Mouse (Mus musculus) ES-E14 (cell line): ENCODE results near the gene Wdr43. TPM values are rescaled to one million over a fixed set of nuclear protein-coding genes. Genes with fewer than 3 reads are reported as not detected.

Experiments used
- DNase-seq: peaks from one replicate; pipeline ENCODE4 v3.0.0-alpha.2; 2013; ENCODE audit warnings: low read depth, low spot score
- H3K27ac ChIP-seq: 2 replicates; pipeline ENCODE4 v1.5.1; 2012; ENCODE audit warnings: low read depth, mild to moderate bottlenecking, low read length, moderate library complexity, mixed read lengths; ENCODE audit not compliant: poor library complexity, insufficient read depth, severe bottlenecking
- H3K36me3 ChIP-seq: 2 replicates; pipeline ENCODE4 v1.6.1; 2012; ENCODE audit warnings: mild to moderate bottlenecking, low read length, moderate library complexity, mixed read lengths; ENCODE audit not compliant: control insufficient read depth, poor library complexity, insufficient read depth, severe bottlenecking
- H3K4me1 ChIP-seq, 2 experiments: fragments of 150-350 bp in 1 of 2; sonication (generic) in 1 of 2; 2 replicates each; pipeline ENCODE4 v1.6.1; 2012; ENCODE audit warnings: low read length in 2 of 2, mild to moderate bottlenecking in 1 of 2, mixed read lengths in 1 of 2; ENCODE audit not compliant: control insufficient read depth in 2 of 2, insufficient read depth in 2 of 2, poor library complexity in 1 of 2
- H3K4me3 ChIP-seq, 2 experiments: fragments of 150-350 bp in 1 of 2; sonication (generic) in 1 of 2; 2 replicates each; pipeline ENCODE4 v1.5.1; 2012; ENCODE audit warnings: low read length in 2 of 2, low read depth in 1 of 2, mild to moderate bottlenecking in 1 of 2, mixed read lengths in 1 of 2; ENCODE audit not compliant: insufficient read depth in 1 of 2, poor library complexity in 1 of 2, severe bottlenecking in 1 of 2
- H3K9ac ChIP-seq: 2 replicates; pipeline ENCODE4 v1.6.1; 2012; ENCODE audit warnings: low read depth, mild to moderate bottlenecking, low read length, mixed read lengths; ENCODE audit not compliant: poor library complexity, insufficient read depth, severe bottlenecking
- H3K9me3 ChIP-seq: fragments of 150-350 bp; sonication (generic); 2 replicates; pipeline ENCODE4 v1.6.1; 2012; ENCODE audit warnings: low read depth, mild to moderate bottlenecking, low read length; ENCODE audit not compliant: control insufficient read depth, insufficient read depth
- CHD2 ChIP-seq: IDR thresholded peaks from 2 replicates; pipeline ENCODE4 v1.6.1; 2014; ENCODE audit warnings: mild to moderate bottlenecking, low read depth, low read length, inconsistent platforms
- HCFC1 ChIP-seq: IDR thresholded peaks from 2 replicates; pipeline ENCODE4 v1.6.1; 2012; ENCODE audit warnings: low read length, inconsistent platforms, borderline replicate concordance; ENCODE audit not compliant: insufficient read depth
- MAFK ChIP-seq: IDR thresholded peaks from 2 replicates; pipeline ENCODE4 v1.6.1; 2014; ENCODE audit warnings: mild to moderate bottlenecking, low read depth, low read length, inconsistent platforms; ENCODE audit not compliant: insufficient read depth
- ZC3H11A ChIP-seq: IDR thresholded peaks from 2 replicates; pipeline ENCODE4 v1.6.1; 2012; ENCODE audit warnings: low read depth, mild to moderate bottlenecking, inconsistent platforms, low read length, borderline replicate concordance
- ZNF384 ChIP-seq: IDR thresholded peaks from 2 replicates; pipeline ENCODE4 v1.6.1; 2012; ENCODE audit warnings: low read depth, low read length, inconsistent platforms
- in situ Hi-C, 2 experiments: fragments of 600-800 bp; cut with MboI; formaldehyde crosslinking; loops; one replicate each; pipeline ENCODE4 v1.15.1; 2025; ENCODE audit warnings: low sequenced_read_pairs in 2 of 2, inconsistent platforms in 1 of 2; ENCODE audit not compliant: unreplicated experiment in 2 of 2
- total RNA-seq: library from RNA; depleted of rRNA; stranded (reverse); fragments of 300-350 nt; gene quantifications from 2 replicates; pipeline ENCODE4 v1.2.3, GENCODE M21; 2012

The Wdr43 gene
- total RNA-seq, 1 experiment, result 264 TPM

DNA sequence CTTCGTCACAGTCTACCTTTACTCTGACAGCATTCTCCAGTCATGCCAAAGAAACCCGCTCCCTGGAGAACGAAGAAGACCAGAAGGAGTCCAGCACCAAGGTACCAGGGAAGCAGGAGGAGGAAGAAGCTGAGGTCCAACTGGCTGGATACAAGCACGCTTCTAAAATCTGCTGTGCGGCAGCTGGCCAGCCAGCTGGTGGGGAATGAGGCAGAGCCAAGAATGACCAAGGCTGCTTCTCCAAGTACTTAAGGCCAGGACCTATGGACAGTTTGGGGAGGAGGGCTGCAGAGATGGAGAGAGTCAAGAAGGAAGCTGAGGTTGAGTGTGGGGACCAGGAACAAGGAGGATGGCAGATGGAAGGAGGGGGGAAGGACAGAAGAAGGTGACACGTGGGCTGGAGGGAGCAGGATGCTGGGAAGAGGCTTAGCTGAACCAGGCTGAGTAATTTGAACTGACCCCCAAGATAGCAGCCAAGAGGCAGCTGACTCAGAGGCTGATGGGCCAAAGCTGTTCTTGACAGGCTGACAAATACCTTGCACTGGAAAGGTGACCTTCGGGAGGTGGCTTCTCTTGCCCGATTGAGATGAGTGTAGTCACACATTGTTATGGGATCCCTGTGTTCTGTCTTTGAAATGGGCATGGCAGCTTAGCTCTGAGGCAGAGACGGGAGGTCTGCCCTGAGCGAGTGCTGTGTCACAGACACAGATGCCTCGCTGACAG, 82.4 kb downstream of the Wdr43 start:
- DNase-seq, result no peak
- Histone ChIP-seq H3K4me1 (no peaks in the 10 kb centered on the region), H3K27ac (no peak overlapping the region), H3K9ac (no peak overlapping the region), H3K4me3 (no peak overlapping the region), H3K9me3 (no peaks in the 10 kb centered on the region), H3K36me3 (no peaks in the 10 kb centered on the region)
- in situ Hi-C loops, result loop anchor here in 1 of 2 experiments (25.0 kb wide), 1 partner anchor 164 kb away; no protein-coding TSS in a partner anchor
- no peak for TF ChIP-seq MAFK
- TF ChIP-seq ZC3H11A, result no peak
- TF ChIP-seq HCFC1, result no peak
- TF ChIP-seq ZNF384, result no peak
- no peak for TF ChIP-seq CHD2

DNA sequence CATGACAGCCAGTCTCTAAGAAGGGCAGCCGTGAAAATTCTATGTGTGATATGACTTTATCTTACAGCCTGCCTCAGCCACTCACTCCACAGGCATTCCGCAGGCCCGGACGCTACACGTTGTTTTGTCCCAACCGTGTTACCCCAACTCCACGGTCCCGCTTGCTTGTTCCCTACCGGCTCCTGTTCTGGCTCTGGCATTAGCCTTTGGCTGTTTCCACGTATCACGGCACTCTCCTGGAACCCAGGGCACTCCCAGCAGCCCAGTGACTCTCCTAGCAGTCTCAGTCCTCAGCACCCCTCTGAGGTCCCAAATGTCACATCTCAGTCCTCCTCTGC, 82.9 kb downstream of the Wdr43 start:
- no peaks in the 10 kb centered on the region for H3K9me3 ChIP-seq
- TF ChIP-seq HCFC1 (no peak), ZC3H11A (no peak), CHD2 (no peak), MAFK (no peak), ZNF384 (no peak)
- DNase-seq, result no peak
- H3K9ac ChIP-seq, result no peak overlapping the region
- H3K36me3 ChIP-seq, result no peaks in the 10 kb centered on the region
- in situ Hi-C loops, result loop anchor here in 1 of 2 experiments (25.0 kb wide), 1 partner anchor 164 kb away; no protein-coding TSS in a partner anchor
- H3K27ac ChIP-seq, result no peak overlapping the region
- H3K4me3 ChIP-seq, result no peak overlapping the region
- no peaks in the 10 kb centered on the region for H3K4me1 ChIP-seq

- no peak overlapping the region for H3K4me3 ChIP-seq
- H3K9me3 ChIP-seq, result no peaks in the 10 kb centered on the region
- in situ Hi-C loops, result no loop called here
- no peak for TF ChIP-seq ZNF384
- TF ChIP-seq MAFK, result no peak
- no peak for TF ChIP-seq CHD2
- no peak for TF ChIP-seq HCFC1
- no peak for TF ChIP-seq ZC3H11A
- no peaks in the 10 kb centered on the region for H3K36me3 ChIP-seq
- no peak overlapping the region for H3K27ac ChIP-seq
- no peak overlapping the region for H3K9ac ChIP-seq
- no peak for DNase-seq
- H3K4me1 ChIP-seq, result peaks cover 0 to 2% of the 10 kb centered on the region in 2 experiments; a peak in 1 of 4 replicates
Measured at GRCm38 (mm10) chr17:71705113-71705512, 89.4 kb downstream of the Wdr43 start.

DNA sequence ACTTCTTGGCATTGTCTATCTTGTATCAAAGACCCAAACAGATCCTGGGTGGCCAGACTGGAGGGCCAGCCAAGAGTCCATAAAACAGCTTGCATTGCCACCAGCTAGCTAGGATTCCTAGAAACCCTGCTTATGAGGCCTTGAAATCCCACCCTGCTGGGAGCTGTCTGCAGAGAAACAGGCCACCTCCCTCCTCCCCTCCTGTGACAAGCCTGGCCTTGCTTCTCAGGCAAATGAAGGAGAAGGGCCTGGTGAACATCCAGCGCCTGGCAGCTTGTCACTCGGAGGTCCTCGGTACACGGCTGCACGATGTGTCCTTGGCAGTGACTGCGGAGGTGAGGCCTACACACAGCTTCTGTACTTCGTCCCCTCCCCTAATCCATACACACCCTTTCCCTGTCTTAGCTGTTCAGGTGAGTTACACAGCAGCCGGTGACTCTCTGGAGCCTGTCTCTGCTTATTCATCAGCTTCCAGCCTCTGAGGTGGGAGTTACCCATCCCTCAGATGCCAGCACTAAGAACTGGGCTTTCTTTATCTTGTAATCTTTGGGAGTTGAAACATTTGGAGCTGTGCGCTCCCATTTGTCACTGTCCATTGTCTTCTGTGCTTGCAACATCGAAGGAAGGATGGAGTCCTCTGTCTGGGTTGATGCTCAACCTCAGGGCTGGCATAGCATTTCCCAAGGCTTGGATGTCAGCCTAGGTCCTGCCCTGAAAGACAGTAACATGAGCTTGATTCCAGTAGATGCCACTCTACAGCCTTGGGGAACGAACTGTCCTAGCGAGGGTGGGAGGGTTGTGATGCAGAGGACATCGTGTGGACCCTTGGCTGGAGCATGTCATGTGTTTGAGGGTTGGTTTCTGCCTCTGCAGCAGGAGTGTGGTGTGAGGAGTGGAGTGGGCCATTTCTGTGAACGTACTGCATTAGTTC, 90.1 kb downstream of the Wdr43 start:
- Histone ChIP-seq H3K4me1 (peaks cover 0 to 2% of the 10 kb centered on the region in 2 experiments; a peak in 1 of 4 replicates), H3K9me3 (no peaks in the 10 kb centered on the region), H3K36me3 (no peaks in the 10 kb centered on the region), H3K27ac (no peak overlapping the region), H3K4me3 (no peak overlapping the region), H3K9ac (no peak overlapping the region)
- in situ Hi-C loops, result no loop called here
- TF ChIP-seq HCFC1 (no peak), ZNF384 (no peak), ZC3H11A (no peak), CHD2 (no peak), MAFK (no peak)
- DNase-seq, result no peak
